9 mouse cellular contexts compared by ENCODE assay signal in genomic region chr10:126386430-126386829, GRCm38 (mm10).
DNase-seq lines count a peak whose midpoint lies in the region; ATAC-seq and TF ChIP-seq lines count a peak whose summit lies in the region.
"Had no signal": no experiment of that assay in that cellular context is flagged by ENCODE, and none has a peak within 500 bp of the region (broad histone marks: within the 10 kb centered on the region; RNA-seq: fewer than 3 reads in every experiment).

No protein-coding gene starts in this region.

- no peak overlapping the region for H3K27ac ChIP-seq in intestine, embryonic 14.5 days (ENCODE audit: low read depth)
- no peak overlapping the region for H3K27ac ChIP-seq in intestine, embryonic 16.5 days (ENCODE audit: low read length)
- no peak overlapping the region for H3K27ac ChIP-seq in lung, postnatal 0 days (ENCODE audit: low read length)
- H3K27ac ChIP-seq: macrophage had no signal

- DNase-seq in intestine, embryonic 14.5 days (ENCODE audit: low spot score): peak; percentile 53
- DNase-seq in lung, postnatal 0 days (ENCODE audit: low spot score): no peak
- DNase-seq in lung, postnatal 14 days: no peak
- DNase-seq in NIH3T3 (ENCODE audit: low read depth): peak; percentile 15
- DNase-seq in splenic B cell, adult 2 months (ENCODE audit: low read depth, low spot score): peak; percentile 29
- DNase-seq in left cerebral cortex, postnatal 10 days (ENCODE audit: extremely low spot score in 1 of 2, low spot score in 2 of 2): no peak
- DNase-seq in natural killer cell, adult 2 months (ENCODE audit: low spot score in 2 of 2): no peak

- TF ChIP-seq EP300 in lung, postnatal 0 days (IDR thresholded peaks at IDR 0.05): no peak

- no peaks in the 10 kb centered on the region for H3K4me1 ChIP-seq in intestine, embryonic 14.5 days (replicated peaks; ENCODE audit: control insufficient read depth, insufficient read depth, low read length)
- no peaks in the 10 kb centered on the region for H3K4me1 ChIP-seq in intestine, embryonic 16.5 days (ENCODE audit: control insufficient read depth, insufficient read depth, low read length)
- H3K4me1 ChIP-seq in lung, postnatal 0 days (ENCODE audit: insufficient read depth, low read depth, low read length): no peaks in the 10 kb centered on the region

- no peak overlapping the region for H3K4me3 ChIP-seq in intestine, embryonic 14.5 days (ENCODE audit: low read depth, low read length)
- no peak overlapping the region for H3K4me3 ChIP-seq in intestine, embryonic 16.5 days (ENCODE audit: low read length)
- no peak overlapping the region for H3K4me3 ChIP-seq in lung, postnatal 0 days (ENCODE audit: low read depth, low read length)

- intact Hi-C loops in left cerebral cortex, postnatal 10 days (cut with DNase I): no loop called here

- ATAC-seq in intestine, embryonic 14.5 days (replicated peaks; ENCODE audit: low FRiP score, low TSS enrichment, low read depth): no peak
- ATAC-seq in intestine, embryonic 16.5 days: no peak
- no peak for ATAC-seq in lung, postnatal 0 days

- H3K36me3 ChIP-seq in intestine, embryonic 14.5 days (ENCODE audit: control insufficient read depth, insufficient read depth, low read length): no peaks in the 10 kb centered on the region
- no peaks in the 10 kb centered on the region for H3K36me3 ChIP-seq in intestine, embryonic 16.5 days (ENCODE audit: control insufficient read depth, insufficient read depth, low read length)
- H3K36me3 ChIP-seq in lung, postnatal 0 days (ENCODE audit: insufficient read depth, low read length): no peaks in the 10 kb centered on the region
- H3K36me3 ChIP-seq in splenic B cell, adult 2 months (ENCODE audit: control insufficient read depth, insufficient read depth, low read length, poor library complexity, severe bottlenecking): no peaks in the 10 kb centered on the region

- H3K9me3 ChIP-seq in intestine, embryonic 14.5 days (ENCODE audit: control insufficient read depth, low read length): no peaks in the 10 kb centered on the region
- no peaks in the 10 kb centered on the region for H3K9me3 ChIP-seq in intestine, embryonic 16.5 days (ENCODE audit: control insufficient read depth, low read length)
- no peaks in the 10 kb centered on the region for H3K9me3 ChIP-seq in lung, postnatal 0 days (ENCODE audit: low read length)

- no peak overlapping the region for H3K4me2 ChIP-seq in intestine, embryonic 14.5 days (ENCODE audit: low read length)
- H3K4me2 ChIP-seq in intestine, embryonic 16.5 days (ENCODE audit: low read depth, low read length): no peak overlapping the region
- H3K4me2 ChIP-seq in lung, postnatal 0 days (replicated peaks; ENCODE audit: low read depth, low read length): no peak overlapping the region

- no peak overlapping the region for H3K9ac ChIP-seq in intestine, embryonic 14.5 days (ENCODE audit: low read length)
- no peak overlapping the region for H3K9ac ChIP-seq in intestine, embryonic 16.5 days (ENCODE audit: low read depth, low read length)
- no peak overlapping the region for H3K9ac ChIP-seq in lung, postnatal 0 days (replicated peaks; ENCODE audit: low read depth)

- no peaks in the 10 kb centered on the region for H3K27me3 ChIP-seq in intestine, embryonic 14.5 days (replicated peaks; ENCODE audit: control insufficient read depth, insufficient read depth, low read length)
- no peaks in the 10 kb centered on the region for H3K27me3 ChIP-seq in intestine, embryonic 16.5 days (replicated peaks; ENCODE audit: control insufficient read depth, insufficient read depth, low read length)
- H3K27me3 ChIP-seq in lung, postnatal 0 days (replicated peaks; ENCODE audit: insufficient read depth, low read length): no peaks in the 10 kb centered on the region
- no peaks in the 10 kb centered on the region for H3K27me3 ChIP-seq in splenic B cell, adult 2 months (ENCODE audit: control insufficient read depth, insufficient read depth, low read length, poor library complexity, severe bottlenecking)

- WGBS in intestine, embryonic 14.5 days: 80% methylated on average over 3 of the region's 3 CpGs
- 77% methylated on average over 3 of the region's 3 CpGs for WGBS in intestine, embryonic 16.5 days
- WGBS in lung, postnatal 0 days: 78% methylated on average over 3 of the region's 3 CpGs

- TF ChIP-seq CTCF in lung, postnatal 0 days (IDR thresholded peaks at IDR 0.05): peak; percentile 39

Comparison
In these comparisons a context has a peak if more than half of its experiments do, and no peak if none do; other contexts are left out.
1. DNase-seq: peak in intestine, embryonic 14.5 days (single experiment), NIH3T3 (single experiment) and splenic B cell, adult 2 months (single experiment); none in lung, postnatal 0 days (single experiment), lung, postnatal 14 days (single experiment), left cerebral cortex, postnatal 10 days (0 of 2) and natural killer cell, adult 2 months (0 of 2).